In genomic region chr4:53475230-53475952, GRCm38 (mm10) we compare ENCODE assay signal across 12 mouse cellular contexts. TPM values are rescaled to one million over a fixed set of nuclear protein-coding genes. Genes with fewer than 3 reads are reported as not detected.
A peak's percentile ranks its signal among the peaks of the same experiment; 100 is the strongest.
DNase-seq lines count a peak whose midpoint lies in the region; ATAC-seq and TF ChIP-seq lines count a peak whose summit lies in the region.
"Had no signal": no experiment of that assay in that cellular context is flagged by ENCODE, and none has a peak within 500 bp of the region (broad histone marks: within the 10 kb centered on the region; RNA-seq: fewer than 3 reads in every experiment).

No protein-coding gene starts in this region.

- H3K9me3 ChIP-seq in hindbrain, postnatal 0 days (ENCODE audit: low read length) = no peaks in the 10 kb centered on the region
- H3K9me3 ChIP-seq in hindbrain, embryonic 13.5 days = no peaks in the 10 kb centered on the region
- H3K9me3 ChIP-seq in midbrain, embryonic 14.5 days (ENCODE audit: control insufficient read depth, low read length) = no peaks in the 10 kb centered on the region
- no peaks in the 10 kb centered on the region for H3K9me3 ChIP-seq in midbrain, embryonic 10.5 days (replicated peaks)
- H3K9me3 ChIP-seq in midbrain, postnatal 0 days (ENCODE audit: low read length) = no peaks in the 10 kb centered on the region

- H3K4me1 ChIP-seq in hindbrain, postnatal 0 days (ENCODE audit: insufficient read depth, low read length) = no peaks in the 10 kb centered on the region
- H3K4me1 ChIP-seq in hindbrain, embryonic 13.5 days (replicated peaks) = peaks cover 15% of the 10 kb centered on the region
- H3K4me1 ChIP-seq in midbrain, embryonic 14.5 days (ENCODE audit: control insufficient read depth, insufficient read depth, low read length) = peaks cover 8% of the 10 kb centered on the region
- H3K4me1 ChIP-seq in midbrain, embryonic 10.5 days = peaks cover 17% of the 10 kb centered on the region
- H3K4me1 ChIP-seq in midbrain, postnatal 0 days (ENCODE audit: insufficient read depth, low read length) = no peaks in the 10 kb centered on the region

- H3K27me3 ChIP-seq in hindbrain, postnatal 0 days (ENCODE audit: insufficient read depth, low read length) = no peaks in the 10 kb centered on the region
- no peaks in the 10 kb centered on the region for H3K27me3 ChIP-seq in hindbrain, embryonic 13.5 days
- H3K27me3 ChIP-seq in midbrain, embryonic 14.5 days (ENCODE audit: control insufficient read depth, insufficient read depth, low read length) = no peaks in the 10 kb centered on the region
- H3K27me3 ChIP-seq in midbrain, embryonic 10.5 days (ENCODE audit: low read depth, poor library complexity, severe bottlenecking) = no peaks in the 10 kb centered on the region
- no peaks in the 10 kb centered on the region for H3K27me3 ChIP-seq in midbrain, postnatal 0 days (ENCODE audit: insufficient read depth, low read length)

- H3K27ac ChIP-seq in hindbrain, postnatal 0 days = 0 out of 2 replicates have a peak overlapping the region, but pooled peaks have one; percentile 26
- no peak overlapping the region for H3K27ac ChIP-seq in hindbrain, embryonic 13.5 days
- H3K27ac ChIP-seq in midbrain, embryonic 14.5 days (replicated peaks; ENCODE audit: low read depth, low read length) = 0 out of 2 replicates have a peak overlapping the region, but pooled peaks have one; percentile 27
- H3K27ac ChIP-seq in midbrain, embryonic 10.5 days (replicated peaks) = no peak overlapping the region
- peak overlapping the region; percentile 43; the same call in 1 of the 2 replicates for H3K27ac ChIP-seq in midbrain, postnatal 0 days (ENCODE audit: low read depth, low read length)
- H3K27ac ChIP-seq: gastrocnemius, adult 2 months had no signal

- H3K9ac ChIP-seq in hindbrain, postnatal 0 days (replicated peaks; ENCODE audit: low read length) = no peak overlapping the region
- no peak overlapping the region for H3K9ac ChIP-seq in hindbrain, embryonic 13.5 days
- no peak overlapping the region for H3K9ac ChIP-seq in midbrain, embryonic 14.5 days (replicated peaks; ENCODE audit: low read length)
- no peak overlapping the region for H3K9ac ChIP-seq in midbrain, postnatal 0 days (replicated peaks; ENCODE audit: low read length, poor library complexity, severe bottlenecking)

- H3K4me3 ChIP-seq in hindbrain, postnatal 0 days (ENCODE audit: low read length) = no peak overlapping the region
- no peak overlapping the region for H3K4me3 ChIP-seq in hindbrain, embryonic 13.5 days
- H3K4me3 ChIP-seq in midbrain, embryonic 14.5 days (replicated peaks; ENCODE audit: low read depth, low read length) = no peak overlapping the region
- no peak overlapping the region for H3K4me3 ChIP-seq in midbrain, embryonic 10.5 days
- no peak overlapping the region for H3K4me3 ChIP-seq in midbrain, postnatal 0 days (ENCODE audit: low read depth, low read length)
- H3K4me3 ChIP-seq: gastrocnemius, adult 2 months had no signal

- WGBS in hindbrain, postnatal 0 days = 72% methylated on average over 20 of the region's 20 CpGs
- WGBS in hindbrain, embryonic 13.5 days = 84% methylated on average over 20 of the region's 20 CpGs
- WGBS in midbrain, embryonic 14.5 days = 72% methylated on average over 20 of the region's 20 CpGs
- WGBS in midbrain, embryonic 10.5 days = 83% methylated on average over 20 of the region's 20 CpGs
- 68% methylated on average over 20 of the region's 20 CpGs for WGBS in midbrain, postnatal 0 days

- no peaks in the 10 kb centered on the region for H3K36me3 ChIP-seq in hindbrain, postnatal 0 days (ENCODE audit: insufficient read depth, low read length)
- H3K36me3 ChIP-seq in hindbrain, embryonic 13.5 days = no peaks in the 10 kb centered on the region
- no peaks in the 10 kb centered on the region for H3K36me3 ChIP-seq in midbrain, embryonic 14.5 days (ENCODE audit: control insufficient read depth, insufficient read depth, low read length)
- no peaks in the 10 kb centered on the region for H3K36me3 ChIP-seq in midbrain, embryonic 10.5 days
- no peaks in the 10 kb centered on the region for H3K36me3 ChIP-seq in midbrain, postnatal 0 days (ENCODE audit: insufficient read depth, low read length)

- TF ChIP-seq CTCF in hindbrain, postnatal 0 days (IDR thresholded peaks at IDR 0.05; ENCODE audit: low read depth) = no peak
- no peak for TF ChIP-seq CTCF in midbrain, postnatal 0 days (IDR thresholded peaks at IDR 0.05)

- DNase-seq in cerebellum, adult 11 months = no peak
- DNase-seq in hindbrain, postnatal 0 days (ENCODE audit: low spot score) = no peak
- DNase-seq in midbrain, embryonic 14.5 days = no peak
- DNase-seq in midbrain, embryonic 10.5 days (ENCODE audit: low spot score) = no peak
- no peak for DNase-seq in midbrain, postnatal 0 days (ENCODE audit: low spot score)
- DNase-seq in thymus, postnatal 14 days = no peak
- DNase-seq: adrenal gland, postnatal 36 days; gastrocnemius, adult 2 months; right cerebral cortex, adult 18-20 months had no signal

- H3K4me2 ChIP-seq in hindbrain, postnatal 0 days (ENCODE audit: low read depth, low read length) = no peak overlapping the region
- H3K4me2 ChIP-seq in hindbrain, embryonic 13.5 days = no peak overlapping the region
- H3K4me2 ChIP-seq in midbrain, embryonic 14.5 days (ENCODE audit: low read length) = no peak overlapping the region
- no peak overlapping the region for H3K4me2 ChIP-seq in midbrain, postnatal 0 days (ENCODE audit: low read depth, low read length, poor library complexity, severe bottlenecking)

- peak; percentile 83 for ATAC-seq in cerebellum, adult (ENCODE audit: insufficient number of reproducible peaks, low FRiP score, low TSS enrichment)
- ATAC-seq in hindbrain, postnatal 0 days = peak; percentile 40; the same call in 1 of the 2 replicates
- ATAC-seq in hindbrain, embryonic 13.5 days (ENCODE audit: low FRiP score) = no peak
- ATAC-seq in midbrain, embryonic 14.5 days (ENCODE audit: low FRiP score, low TSS enrichment) = no peak
- no peak for ATAC-seq in midbrain, postnatal 0 days (ENCODE audit: low FRiP score)
- ATAC-seq: hindbrain, embryonic 16.5 days had no signal

RNA-seq across cellular contexts. Expression of gene Slc44a1, which starts 35.2 kb away (rescaled TPM):
- total RNA-seq in hindbrain, postnatal 0 days (2014; rRNA removed) = 28.6 and 39.4 TPM in 2 replicates
- 13.6 and 14.5 TPM in 2 replicates for polyA plus RNA-seq in hindbrain, postnatal 0 days (2015; fragmentation: Nextera tagmentation; extraction: Ambion mirVana)
- 8.8 and 9.8 TPM in 2 replicates for polyA plus RNA-seq in hindbrain, embryonic 13.5 days (2015; fragmentation: Nextera tagmentation; extraction: Ambion mirVana)
- 12.0 and 16.1 TPM in 2 replicates for polyA plus RNA-seq in midbrain, embryonic 14.5 days (2014; fragmentation: Nextera tagmentation; extraction: Ambion mirVana)
- polyA plus RNA-seq in midbrain, embryonic 10.5 days (2016; fragmentation: Nextera tagmentation; extraction: Ambion mirVana) = 8.7 and 10.5 TPM in 2 replicates
- 23.2 and 24.2 TPM in 2 replicates for total RNA-seq in midbrain, postnatal 0 days (2014; rRNA removed)
- 8.3 and 8.6 TPM in 2 replicates for polyA plus RNA-seq in midbrain, postnatal 0 days (2015; fragmentation: Nextera tagmentation; extraction: Ambion mirVana)

Comparison
In these comparisons a context has a peak if more than half of its experiments do, and no peak if none do; other contexts are left out.
1. ATAC-seq: peak in cerebellum, adult (single experiment) and hindbrain, postnatal 0 days (single experiment); none in hindbrain, embryonic 13.5 days (single experiment), midbrain, embryonic 14.5 days (single experiment) and midbrain, postnatal 0 days (single experiment).
2. H3K27ac ChIP-seq: peak in hindbrain, postnatal 0 days (single experiment), midbrain, embryonic 14.5 days (single experiment) and midbrain, postnatal 0 days (single experiment); none in hindbrain, embryonic 13.5 days (single experiment) and midbrain, embryonic 10.5 days (single experiment).